Mouse (Mus musculus) lung, postnatal 14 days (tissue): ENCODE data around the gene Nxf1.
A peak's percentile ranks its signal among the peaks of the same experiment; 100 is the strongest.

Experiments
- DNase-seq: peaks from one replicate; pipeline ENCODE4 v3.0.0; 2021

Gene Nxf1

DNA sequence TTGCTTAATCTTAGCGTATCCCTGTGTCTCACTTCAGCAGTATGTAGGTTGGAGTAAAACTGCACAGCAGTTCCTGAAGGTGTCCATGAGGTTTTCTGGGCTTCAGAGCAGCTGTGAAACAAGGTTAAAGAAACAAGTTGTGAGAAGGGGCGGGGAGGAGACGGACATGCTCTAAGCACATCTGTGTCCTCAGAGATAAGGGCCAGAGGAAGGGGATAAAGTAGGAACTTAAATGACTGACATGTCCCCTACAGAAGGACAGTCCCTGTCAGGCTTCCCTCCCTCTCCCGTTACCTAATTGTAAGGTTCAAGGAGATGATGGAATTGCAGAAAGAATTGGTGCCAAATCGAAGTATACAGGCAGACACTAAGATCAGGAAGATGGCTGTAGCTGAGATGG, 16.1 kb downstream of the Nxf1 start:
- DNase-seq, result no peak

- no peak for DNase-seq
These were observed 16.5 kb downstream of the Nxf1 start for GRCm38 (mm10) chr19:8773409-8773808.

DNA sequence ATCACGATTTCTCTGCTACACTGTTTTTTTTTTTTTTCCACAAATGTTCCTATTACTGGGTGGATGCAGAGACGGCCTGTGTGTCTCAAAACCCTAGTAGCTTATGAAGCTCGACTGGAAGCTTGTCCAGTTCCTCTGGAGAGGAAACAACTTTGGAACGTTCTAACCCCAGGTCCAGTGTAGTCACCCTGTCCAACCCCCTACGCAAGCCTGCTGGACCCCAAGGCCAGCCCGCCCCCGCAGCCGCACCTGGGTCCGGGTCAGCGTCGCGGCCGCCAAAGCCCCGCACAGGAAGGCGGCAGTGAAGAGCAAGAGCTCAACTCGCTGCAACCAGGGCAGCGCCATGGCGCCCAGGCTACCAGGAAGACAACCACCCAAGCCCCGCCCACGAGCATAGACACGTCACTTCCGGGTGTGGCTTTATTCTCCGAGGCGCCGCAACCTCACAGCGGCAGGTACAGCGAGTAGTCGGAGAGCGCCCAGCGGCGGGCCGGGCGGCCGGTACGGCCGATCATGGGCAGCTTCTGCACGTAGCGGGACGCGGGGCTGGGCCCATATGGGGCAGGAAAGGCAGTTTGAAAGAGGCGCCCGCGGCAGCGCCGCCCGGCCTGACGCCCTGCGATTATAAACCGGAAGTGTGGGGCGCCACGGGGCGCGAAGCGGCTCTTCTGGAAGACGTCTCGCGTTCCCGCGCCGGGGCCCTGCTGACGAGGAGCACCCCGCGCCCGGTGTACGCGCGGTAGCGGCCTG, 17.4 kb downstream of the Nxf1 start, which contains the start of gene Tmem179b:
Gene Tmem179b (minus strand): TSS at position 382 of the 750 bp plus-strand sequence.
- DNase-seq, result peak; percentile 98

- DNase-seq, result peak; percentile 10
These were observed 18.1 kb downstream of the Nxf1 start for GRCm38 (mm10) chr19:8774951-8775421.

DNA sequence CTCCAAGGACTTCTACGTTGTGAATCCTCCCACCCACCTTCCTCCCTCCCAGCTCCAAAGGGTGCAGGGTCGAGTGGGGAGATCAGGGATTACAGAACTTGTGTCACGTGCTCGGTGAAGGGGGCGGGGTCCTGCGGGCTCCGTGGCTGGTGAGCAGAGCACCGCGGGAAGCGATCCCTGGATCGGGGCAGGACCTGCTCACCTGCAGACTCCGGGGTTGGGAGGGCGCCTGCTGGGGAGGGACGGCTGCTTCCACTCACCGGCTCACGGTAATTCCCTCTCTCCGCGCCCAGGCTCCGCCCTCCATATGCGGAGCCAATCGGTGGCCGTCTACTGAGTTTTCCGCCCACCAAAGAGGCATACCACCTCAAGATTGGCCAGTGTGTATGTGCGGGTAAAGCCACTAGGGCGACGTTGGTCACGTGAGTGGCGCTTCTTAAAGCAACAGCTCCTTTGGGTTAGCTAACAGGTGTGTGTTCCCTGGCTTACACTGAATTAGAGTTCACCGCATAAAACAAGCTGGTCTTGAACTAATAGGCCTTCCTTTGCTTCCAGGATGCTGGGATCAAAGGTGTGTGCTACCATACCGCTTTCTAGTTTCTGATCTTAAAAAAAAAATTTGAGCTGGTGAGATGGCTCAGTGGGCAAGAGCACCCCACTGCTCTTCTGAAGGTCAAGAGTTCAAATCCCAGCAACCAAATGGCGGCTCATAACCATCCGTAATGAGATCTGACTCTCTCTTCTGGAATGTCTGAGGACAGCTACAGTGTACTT, 29.3 kb downstream of the Nxf1 start, which contains the start of gene Taf6l:
Gene Taf6l (minus strand): TSS at position 410 of the 774 bp plus-strand sequence.
- peak; percentile 91 for DNase-seq

DNA sequence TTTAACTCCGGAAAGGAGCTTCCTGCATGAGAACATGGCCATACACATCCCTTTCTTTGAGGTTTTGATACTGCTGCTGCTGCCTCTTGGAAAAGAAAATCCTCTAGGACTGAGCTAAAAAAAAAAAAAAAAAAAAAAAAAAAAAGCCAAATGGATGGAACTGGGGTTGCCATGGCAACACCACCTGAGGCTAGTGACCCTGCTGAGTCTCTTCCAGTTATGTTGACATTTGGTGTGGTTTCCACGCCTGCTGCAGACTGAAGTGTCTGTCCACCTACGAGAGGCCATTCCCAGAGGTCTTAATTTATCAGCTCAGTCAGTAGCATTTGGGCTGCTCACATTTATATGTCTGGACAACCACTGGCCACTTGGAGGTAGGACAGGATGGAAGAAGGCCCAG, 31.6 kb downstream of the Nxf1 start:
- no peak for DNase-seq

- no peak for DNase-seq
These were observed 32.3 kb downstream of the Nxf1 start for GRCm38 (mm10) chr19:8789171-8789570.

GRCm38 (mm10) chr19:8790171-8790570, 33.3 kb downstream of the Nxf1 start:
- no peak for DNase-seq

- DNase-seq, result peak; percentile 91
These were observed 41.5 kb downstream of the Nxf1 start, which contains the start of gene Polr2g for GRCm38 (mm10) chr19:8798264-8798946. TSS of gene Polr2g (minus strand) at chr19:8798577.

DNA sequence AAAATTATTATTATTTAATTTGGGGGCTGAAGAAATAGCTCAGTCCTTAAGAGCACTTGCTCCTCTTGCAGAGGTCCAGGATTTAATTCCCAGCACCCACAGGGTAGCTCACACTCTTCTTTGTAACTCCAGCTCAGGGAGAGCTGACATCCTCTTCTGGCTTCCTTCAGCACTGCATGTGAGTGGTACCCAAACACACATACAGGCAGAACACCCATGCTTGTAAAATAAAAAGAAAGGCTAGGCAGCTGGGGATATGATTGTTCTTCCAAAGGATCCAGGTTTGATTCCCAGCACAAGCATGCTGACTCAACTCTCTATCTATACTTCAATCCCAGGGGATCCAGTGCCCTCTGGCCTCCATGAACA, 42.1 kb downstream of the Nxf1 start:
- no peak for DNase-seq

GRCm38 (mm10) chr19:8802130-8802821, 45.4 kb downstream of the Nxf1 start, which contains the start of gene Zbtb3:
TSS of gene Zbtb3 (plus strand) at chr19:8802555.
- DNase-seq, result peak; percentile 91

DNA sequence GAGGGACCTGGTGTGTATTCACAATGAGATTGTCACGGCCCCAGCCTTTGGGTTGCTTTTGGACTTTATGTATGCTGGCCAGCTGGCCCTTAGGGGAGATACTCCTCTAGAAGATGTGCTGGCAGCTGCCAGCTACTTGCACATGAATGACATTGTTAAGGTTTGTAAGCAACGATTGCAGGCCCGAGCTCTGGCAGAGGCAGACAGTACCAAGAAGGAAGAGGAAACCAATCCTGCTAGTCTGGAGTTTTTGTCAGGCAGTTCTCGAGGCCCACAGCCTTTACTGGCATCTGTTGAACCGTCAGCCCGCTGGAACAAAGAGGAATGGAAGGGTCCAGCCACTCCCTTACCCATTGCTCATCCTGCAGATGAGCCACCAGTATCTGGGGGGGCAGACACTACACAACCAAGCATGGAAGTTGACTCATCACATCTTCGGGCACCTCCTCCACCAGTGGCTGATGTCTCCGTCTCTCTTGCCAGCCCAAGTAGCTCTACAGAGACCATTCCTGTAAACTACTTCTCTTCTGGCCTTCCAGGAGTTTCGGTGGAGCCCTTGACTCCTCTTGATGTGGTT, 46.4 kb downstream of the Nxf1 start:
- DNase-seq, result no peak

DNA sequence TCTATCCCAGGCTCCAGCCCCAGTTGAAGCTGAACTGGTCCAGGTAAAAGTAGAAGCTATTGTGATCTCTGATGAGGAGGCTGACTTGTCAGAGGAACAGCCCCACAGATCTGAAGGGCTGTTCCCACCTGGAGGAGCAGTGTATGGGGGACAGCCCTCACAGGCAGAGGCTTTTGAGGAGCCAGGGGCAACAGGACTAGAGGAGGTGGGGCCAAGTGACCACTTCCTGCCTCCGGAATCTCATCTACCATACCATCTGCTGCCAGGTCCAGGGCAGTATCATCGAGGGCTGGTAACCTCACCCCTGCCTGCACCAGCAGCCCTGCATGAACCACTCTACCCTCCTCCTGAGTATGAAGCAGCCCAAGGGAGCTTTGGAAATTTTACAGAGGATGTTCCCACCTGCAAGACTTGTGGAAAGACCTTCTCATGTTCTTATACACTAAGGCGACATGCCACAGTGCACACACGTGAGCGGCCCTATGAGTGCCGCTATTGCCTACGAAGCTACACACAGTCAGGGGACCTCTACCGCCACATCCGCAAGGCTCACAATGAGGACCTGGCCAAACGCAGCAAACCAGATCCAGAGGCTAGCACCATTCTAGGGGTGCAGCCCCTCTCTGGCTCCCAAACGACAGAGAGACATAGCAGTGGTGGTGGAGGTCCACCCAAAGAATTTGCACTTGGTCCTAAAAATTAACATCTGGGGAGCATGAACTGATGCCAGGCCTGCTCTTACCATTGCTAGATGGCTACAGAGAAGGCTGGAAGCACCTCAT, 47.2 kb downstream of the Nxf1 start:
- DNase-seq, result no peak

GRCm38 (mm10) chr19:8806810-8807209, 49.9 kb downstream of the Nxf1 start:
- no peak for DNase-seq

GRCm38 (mm10) chr19:8815812-8816211, 58.9 kb downstream of the Nxf1 start:
- DNase-seq, result no peak

GRCm38 (mm10) chr19:8817001-8817400, 60.1 kb downstream of the Nxf1 start:
- no peak for DNase-seq

DNA sequence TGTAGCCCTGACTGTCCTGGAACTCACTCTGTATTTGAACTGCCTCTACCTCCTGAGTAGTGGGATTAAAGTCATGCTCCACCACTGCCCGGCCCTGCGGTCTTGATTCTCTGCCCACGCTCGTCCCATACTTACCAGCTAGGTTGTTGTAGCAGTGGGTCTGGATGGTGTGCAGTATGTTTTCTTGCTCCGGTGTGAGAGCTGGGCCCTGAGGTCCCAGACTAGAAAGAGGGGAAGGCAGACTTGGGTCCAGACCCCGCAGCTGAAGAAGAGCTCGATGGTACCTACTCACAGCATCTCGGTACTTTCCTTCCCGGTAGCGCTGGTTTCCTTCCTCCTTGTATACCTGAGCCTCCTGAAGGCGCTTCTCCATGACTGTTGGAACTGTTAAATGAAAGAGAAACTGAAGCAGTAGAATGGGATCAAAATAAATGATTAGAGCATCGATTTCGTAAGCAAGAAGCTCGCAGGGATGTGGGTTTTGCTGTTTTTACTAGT, 61.5 kb downstream of the Nxf1 start:
- no peak for DNase-seq

GRCm38 (mm10) chr19:8818801-8819595, 62.1 kb downstream of the Nxf1 start, which contains the start of gene Ttc9c:
TSS of gene Ttc9c (minus strand) at chr19:8819333.
- peak; percentile 96 for DNase-seq

DNA sequence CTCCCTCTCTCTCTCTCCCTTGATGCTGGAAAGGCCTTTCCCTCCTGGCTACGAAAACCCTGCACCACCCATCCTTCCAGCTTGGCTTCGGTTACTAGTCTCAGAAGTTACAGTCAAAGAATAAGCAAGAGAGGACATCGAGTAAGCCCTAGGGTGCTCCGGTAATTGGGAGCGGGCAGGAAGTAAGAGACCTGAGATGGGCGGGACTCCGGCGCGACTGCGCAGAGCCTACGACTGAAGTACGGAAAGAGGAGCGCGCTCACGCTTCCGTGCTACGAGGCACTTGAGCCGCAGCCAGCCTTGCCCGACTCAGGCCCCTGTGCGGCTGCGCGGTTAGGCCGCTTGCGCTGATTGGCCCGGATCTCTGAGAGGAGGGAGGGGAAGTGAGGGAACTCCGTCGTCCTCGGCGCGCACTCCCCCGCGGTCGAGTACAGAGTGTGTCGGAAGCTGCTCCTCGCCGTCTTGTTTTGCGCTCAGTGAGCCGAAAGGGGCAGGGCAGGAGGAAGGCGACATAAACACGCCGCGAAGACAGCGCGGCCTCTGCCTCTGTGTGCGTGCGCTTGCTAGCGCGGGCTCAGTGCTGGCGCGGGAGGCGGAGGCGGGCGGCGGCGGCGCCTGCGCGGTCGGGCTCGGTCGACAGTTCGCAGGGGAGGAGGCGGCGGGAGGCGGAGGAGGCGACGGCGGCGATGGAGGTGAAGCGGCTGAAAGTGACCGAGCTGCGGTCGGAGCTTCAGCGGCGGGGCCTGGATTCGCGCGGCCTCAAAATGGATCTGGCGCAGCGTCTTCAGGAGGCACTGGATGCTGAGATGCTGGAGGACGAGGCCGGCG, 62.9 kb downstream of the Nxf1 start, which contains the start of gene Hnrnpul2:
Gene Hnrnpul2 (plus strand): TSS at position 415 of the 828 bp plus-strand sequence.
- DNase-seq, result peak; percentile 98
